ENCODE assay signal across 16 mouse cellular contexts in the genomic region with DNA sequence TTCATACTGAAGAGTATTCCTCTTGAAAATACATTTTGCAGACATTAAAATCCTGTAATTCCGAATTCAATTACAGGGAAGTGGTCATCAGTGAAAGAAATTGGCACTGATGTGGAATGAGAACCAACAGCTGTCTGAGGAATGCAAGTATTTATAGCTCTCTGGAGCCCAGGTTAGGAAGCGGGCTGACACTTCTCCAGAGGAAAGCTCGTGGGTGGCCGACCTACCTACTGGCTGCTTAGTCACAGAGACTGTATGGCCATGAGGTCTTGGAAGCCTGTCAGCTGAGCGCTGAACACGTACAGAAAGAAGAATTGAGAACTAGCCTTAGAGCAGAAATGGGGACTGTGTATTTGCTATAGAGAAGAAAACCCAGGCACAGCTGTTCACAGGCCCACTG.
DNase-seq lines count a peak whose midpoint lies in the region; ATAC-seq and TF ChIP-seq lines count a peak whose summit lies in the region.
"Had no signal": no experiment of that assay in that cellular context is flagged by ENCODE, and none has a peak within 500 bp of the region (broad histone marks: within the 10 kb centered on the region; RNA-seq: fewer than 3 reads in every experiment).

No protein-coding gene starts in this region.

- no peak for TF ChIP-seq POLR2A in limb, embryonic 14.5 days (IDR thresholded peaks at IDR 0.05; ENCODE audit: borderline replicate concordance, extremely low read depth, insufficient read depth, insufficient read length)
- TF ChIP-seq POLR2A in myocyte (IDR thresholded peaks at IDR 0.05; ENCODE audit: insufficient read length, low read depth): no peak

- no peaks in the 10 kb centered on the region for H3K27me3 ChIP-seq in heart, embryonic 11.5 days (ENCODE audit: control insufficient read depth, insufficient read depth, low read length)
- no peaks in the 10 kb centered on the region for H3K27me3 ChIP-seq in limb, embryonic 14.5 days (ENCODE audit: control insufficient read depth, insufficient read depth, low read length)
- H3K27me3 ChIP-seq in limb, embryonic 10.5 days (ENCODE audit: low read depth, poor library complexity, severe bottlenecking): no peaks in the 10 kb centered on the region
- no peaks in the 10 kb centered on the region for H3K27me3 ChIP-seq in myocyte (ENCODE audit: control insufficient read depth, insufficient read depth, insufficient read length)
- H3K27me3 ChIP-seq: midbrain, embryonic 13.5 days; neural tube, embryonic 12.5 days had no signal

- no peak overlapping the region for H3ac ChIP-seq in myocyte (ENCODE audit: control insufficient read depth, insufficient read length)

- peak overlapping the region; percentile 25; the same call in 1 of the 2 replicates for H3K4me2 ChIP-seq in heart, embryonic 11.5 days
- H3K4me2 ChIP-seq in limb, embryonic 14.5 days (replicated peaks; ENCODE audit: low read depth, low read length, severe bottlenecking): no peak overlapping the region
- peak overlapping the region; percentile 100 for H3K4me2 ChIP-seq in myocyte (ENCODE audit: low read depth)
- H3K4me2 ChIP-seq: midbrain, embryonic 13.5 days; neural tube, embryonic 12.5 days had no signal

- H3K36me3 ChIP-seq in heart, embryonic 11.5 days (ENCODE audit: control insufficient read depth, insufficient read depth, low read length): peaks cover 2% of the 10 kb centered on the region; the same call in 1 of the 2 replicates
- no peaks in the 10 kb centered on the region for H3K36me3 ChIP-seq in limb, embryonic 14.5 days (ENCODE audit: control insufficient read depth, insufficient read depth, low read length)
- no peaks in the 10 kb centered on the region for H3K36me3 ChIP-seq in limb, embryonic 10.5 days
- no peaks in the 10 kb centered on the region for H3K36me3 ChIP-seq in myocyte (ENCODE audit: control insufficient read depth, insufficient read depth)
- H3K36me3 ChIP-seq: midbrain, embryonic 13.5 days had no signal

- H3K27ac ChIP-seq in heart, embryonic 11.5 days (ENCODE audit: low read depth, low read length): no peak overlapping the region
- H3K27ac ChIP-seq in limb, embryonic 14.5 days (replicated peaks; ENCODE audit: low read depth, low read length): no peak overlapping the region
- H3K27ac ChIP-seq in limb, embryonic 10.5 days: no peak overlapping the region
- H3K27ac ChIP-seq: hindbrain, postnatal 0 days; midbrain, embryonic 13.5 days; neural tube, embryonic 12.5 days had no signal

- H3K4me3 ChIP-seq in heart, embryonic 11.5 days (ENCODE audit: low read depth, low read length): no peak overlapping the region
- no peak overlapping the region for H3K4me3 ChIP-seq in limb, embryonic 14.5 days (replicated peaks; ENCODE audit: low read length)
- no peak overlapping the region for H3K4me3 ChIP-seq in limb, embryonic 10.5 days
- peak overlapping the region; percentile 19 for H3K4me3 ChIP-seq in myocyte
- H3K4me3 ChIP-seq: midbrain, embryonic 13.5 days; neural tube, embryonic 12.5 days had no signal

- intact Hi-C loops in heart, postnatal 36 days (cut with DNase I): no loop called here

- WGBS in heart, embryonic 11.5 days (ENCODE audit: insufficient replicate concordance): 47% methylated on average over 6 of the region's 6 CpGs
- 42% methylated on average over 6 of the region's 6 CpGs for WGBS in limb, embryonic 14.5 days
- 80% methylated on average over 6 of the region's 6 CpGs for WGBS in limb, embryonic 10.5 days

- peaks cover 9% of the 10 kb centered on the region; the same call in 1 of the 2 replicates for H3K4me1 ChIP-seq in heart, embryonic 11.5 days (ENCODE audit: control insufficient read depth, insufficient read depth, low read length)
- H3K4me1 ChIP-seq in limb, embryonic 14.5 days (ENCODE audit: control insufficient read depth, insufficient read depth, low read length): 0 out of 2 replicates have a peak, but pooled peaks cover 2% of the 10 kb centered on the region
- H3K4me1 ChIP-seq in limb, embryonic 10.5 days: peaks cover 3% of the 10 kb centered on the region; the same call in 1 of the 2 replicates

- no peaks in the 10 kb centered on the region for H3K9me3 ChIP-seq in heart, embryonic 11.5 days (replicated peaks; ENCODE audit: control insufficient read depth, low read length)
- H3K9me3 ChIP-seq in limb, embryonic 14.5 days (ENCODE audit: control insufficient read depth, low read length): no peaks in the 10 kb centered on the region
- H3K9me3 ChIP-seq in limb, embryonic 10.5 days (replicated peaks): no peaks in the 10 kb centered on the region
- H3K9me3 ChIP-seq: midbrain, embryonic 13.5 days; neural tube, embryonic 12.5 days had no signal

- H3K79me2 ChIP-seq in myocyte (ENCODE audit: control insufficient read depth, insufficient read depth): no peaks in the 10 kb centered on the region

- no peak for DNase-seq in heart, postnatal 36 days
- DNase-seq in limb, embryonic 14.5 days (ENCODE audit: low spot score): peak; percentile 46
- no peak for DNase-seq in limb, embryonic 10.5 days (ENCODE audit: low spot score)
- DNase-seq in brain, adult 2 months (ENCODE audit: low read depth, low spot score): peak; percentile 83
- no peak for DNase-seq in embryo, embryonic 11 days
- DNase-seq: cerebellum, adult 9-10 months; kidney, postnatal 10 days; liver; lung, postnatal 10 days; retina, postnatal 1 day; thymus, adult 18-20 months had no signal

- no peak for ATAC-seq in heart, embryonic 11.5 days (replicated peaks; ENCODE audit: insufficient number of reproducible peaks, low FRiP score, low TSS enrichment)
- ATAC-seq in limb, embryonic 14.5 days (ENCODE audit: low FRiP score, low read depth): peak; percentile 23; the same call in 1 of the 2 replicates
- ATAC-seq: hindbrain, postnatal 0 days; midbrain, embryonic 13.5 days had no signal

- no peak overlapping the region for H3K9ac ChIP-seq in heart, embryonic 11.5 days (ENCODE audit: low read depth, low read length)
- H3K9ac ChIP-seq in limb, embryonic 14.5 days (ENCODE audit: low read depth, low read length, severe bottlenecking): no peak overlapping the region
- H3K9ac ChIP-seq: midbrain, embryonic 13.5 days; neural tube, embryonic 12.5 days had no signal

TF ChIP-seq in myocyte, 11 proteins besides CTCF, POLR2A, EP300 and RAD21:
- TF ChIP-seq E2F4 (IDR thresholded peaks at IDR 0.05; ENCODE audit: insufficient read depth) (no peak), TCF12 (IDR thresholded peaks at IDR 0.05; ENCODE audit: insufficient read depth, poor library complexity, severe bottlenecking) (peak; percentile 18), MYOG (IDR thresholded peaks at IDR 0.05; ENCODE audit: control insufficient read depth in 1 of 3, insufficient read depth in 1 of 3, insufficient read length in 2 of 3, low read depth in 2 of 3) (peak in 2 of 3 experiments; percentile 28 to 66), USF1 (IDR thresholded peaks at IDR 0.05; ENCODE audit: low read depth) (no peak), POLR2AphosphoS2 (IDR thresholded peaks at IDR 0.05; ENCODE audit: insufficient read length, low read depth) (no peak), TCF3 (IDR thresholded peaks at IDR 0.05; ENCODE audit: insufficient read length, low read depth) (no peak), MYOD1 (IDR thresholded peaks at IDR 0.05; ENCODE audit: control insufficient read depth in 1 of 3, insufficient read length in 2 of 3, low read depth in 2 of 3) (peak; percentile 35 to 85 (median 50)), CEBPB (IDR thresholded peaks at IDR 0.05; ENCODE audit: insufficient read depth, poor library complexity, severe bottlenecking) (no peak), MAX (IDR thresholded peaks at IDR 0.05; ENCODE audit: low read depth) (no peak)

Comparison
In these comparisons a context has a peak if more than half of its experiments do, and no peak if none do; other contexts are left out.
1. DNase-seq: peak in limb, embryonic 14.5 days (single experiment) and brain, adult 2 months (single experiment); none in heart, postnatal 36 days (0 of 2), limb, embryonic 10.5 days (single experiment) and embryo, embryonic 11 days (single experiment).